Mouse (Mus musculus) testis, adult 2 months (tissue): ENCODE measurements at regions not wholly inside any gene's neighbourhood (a gene's known extent, or its start where the extent isn't known, plus 50 kb on each side); places are given as distances from the start of the nearest gene placed in this dataset.

Experiments
- CTCF ChIP-seq: fragments of 200-500 bp; IDR thresholded peaks from 2 replicates; pipeline ENCODE4 v1.5.1; 2012; ENCODE audit warnings: low read depth, mild to moderate bottlenecking, inconsistent platforms, low read length, moderate library complexity; ENCODE audit not compliant: control insufficient read depth, insufficient read depth, insufficient replicate concordance
- POLR2A ChIP-seq: fragments of 200-500 bp; IDR thresholded peaks from 2 replicates; pipeline ENCODE4 v1.6.1; 2012; ENCODE audit warnings: low read depth, mild to moderate bottlenecking, inconsistent platforms, low read length, moderate library complexity; ENCODE audit not compliant: control insufficient read depth

- TF ChIP-seq POLR2A (no peak), CTCF (no peak)
Observed at GRCm38 (mm10) chr13:101994779-101995178, 226.8 kb upstream of the Pik3r1 start.
